Mouse (Mus musculus) liver, embryonic 12.5 days (tissue): ENCODE measurements around the gene Vmn1r213. TPM values are rescaled to one million over a fixed set of nuclear protein-coding genes. Genes with fewer than 3 reads are reported as not detected.

ENCODE experiments used
- ATAC-seq: fragments of 200-750 bp; cut with Nextera tagmentation; 2 replicates; pipeline ENCODE4 v1.8.0; 2017; ENCODE audit warnings: moderate number of reproducible peaks, mild to moderate bottlenecking, moderate library complexity
- H3K27ac ChIP-seq: fragments of 300-500 bp; sonication (generic); 2 replicates; pipeline ENCODE4 v1.5.1; 2016; ENCODE audit warnings: mild to moderate bottlenecking
- H3K27me3 ChIP-seq: fragments of 300-500 bp; sonication (generic); replicated peaks from 2 replicates; pipeline ENCODE4 v1.6.1; 2016; ENCODE audit warnings: mild to moderate bottlenecking, moderate library complexity
- H3K36me3 ChIP-seq: fragments of 300-500 bp; sonication (generic); 2 replicates; pipeline ENCODE4 v1.6.1; 2016; ENCODE audit warnings: mild to moderate bottlenecking, moderate library complexity
- H3K4me1 ChIP-seq: fragments of 300-500 bp; sonication (generic); 2 replicates; pipeline ENCODE4 v1.6.1; 2016
- H3K4me2 ChIP-seq: fragments of 300-500 bp; sonication (generic); 2 replicates; pipeline ENCODE4 v1.6.1; 2016; ENCODE audit warnings: mild to moderate bottlenecking, moderate library complexity
- H3K4me3 ChIP-seq: fragments of 300-500 bp; sonication (generic); 2 replicates; pipeline ENCODE4 v1.5.1; 2016; ENCODE audit warnings: mild to moderate bottlenecking, moderate library complexity
- H3K9ac ChIP-seq: fragments of 300-500 bp; sonication (generic); 2 replicates; pipeline ENCODE4 v1.6.1; 2016; ENCODE audit warnings: mild to moderate bottlenecking, moderate library complexity
- H3K9me3 ChIP-seq: fragments of 300-500 bp; sonication (generic); replicated peaks from 2 replicates; pipeline ENCODE4 v1.6.1; 2016; ENCODE audit warnings: mild to moderate bottlenecking, moderate library complexity
- WGBS: fragments of 180-500 bp; shearing (Covaris S2); methylation state at CpG from one replicate; pipeline ENCODE4 v1.1.7; 2016; ENCODE audit not compliant: insufficient replicate concordance; 5-methylcytosine and 5-hydroxymethylcytosine counted together
- polyA plus RNA-seq: library from polyadenylated mRNA; unstranded; fragments of >200 nt; fragmentation: Nextera tagmentation; extraction: Ambion mirVana; gene quantifications from 2 replicates; pipeline ENCODE4 v1.2.1, GENCODE M21; 2016

The Vmn1r213 gene
- polyA plus RNA-seq = not detected in 2 replicates

GRCm38 (mm10) chr13:23007356-23007755 lies at the start of gene Vmn1r213:
TSS of gene Vmn1r213 (plus strand) at chr13:23007656.
- Histone ChIP-seq H3K27me3 (no peaks in the 10 kb centered on the region), H3K27ac (no peak within 1 kb of the TSS), H3K9ac (no peak within 1 kb of the TSS), H3K4me1 (no peaks in the 10 kb centered on the region), H3K4me3 (no peak within 1 kb of the TSS), H3K4me2 (no peak within 1 kb of the TSS), H3K9me3 (no peaks in the 10 kb centered on the region), H3K36me3 (no peaks in the 10 kb centered on the region)
- 30% methylated on average over 1 of the region's 1 CpGs for WGBS
- ATAC-seq = no peak

- H3K27me3 ChIP-seq = no peaks in the 10 kb centered on the region
- ATAC-seq = no peak
- 70% methylated on average over 11 of the region's 11 CpGs for WGBS
- H3K27ac ChIP-seq = no peak overlapping the region
- no peaks in the 10 kb centered on the region for H3K36me3 ChIP-seq
- no peak overlapping the region for H3K4me2 ChIP-seq
- no peaks in the 10 kb centered on the region for H3K4me1 ChIP-seq
- no peak overlapping the region for H3K9ac ChIP-seq
- no peak overlapping the region for H3K4me3 ChIP-seq
- H3K9me3 ChIP-seq = peaks cover under 1% of the 10 kb centered on the region
These were observed 17.1 kb upstream of the Vmn1r213 start for GRCm38 (mm10) chr13:22990214-22990891.

GRCm38 (mm10) chr13:22992178-22992700 lies 15.2 kb upstream of the Vmn1r213 start:
- 24% methylated on average over 1 of the region's 1 CpGs for WGBS

GRCm38 (mm10) chr13:22992721-22993120 lies 14.7 kb upstream of the Vmn1r213 start:
- WGBS = 38% methylated on average over 2 of the region's 2 CpGs
- H3K4me2 ChIP-seq = no peak overlapping the region
- H3K27me3 ChIP-seq = no peaks in the 10 kb centered on the region
- H3K4me1 ChIP-seq = no peaks in the 10 kb centered on the region
- H3K9me3 ChIP-seq = peaks cover 12% of the 10 kb centered on the region
- no peak overlapping the region for H3K4me3 ChIP-seq
- ATAC-seq = no peak
- no peak overlapping the region for H3K27ac ChIP-seq
- no peak overlapping the region for H3K9ac ChIP-seq
- H3K36me3 ChIP-seq = no peaks in the 10 kb centered on the region

More at GRCm38 (mm10) chr13:22992178-22992700, 15.2 kb upstream of the Vmn1r213 start:
- no peak overlapping the region for H3K27ac ChIP-seq
- no peak for ATAC-seq
- no peaks in the 10 kb centered on the region for H3K4me1 ChIP-seq
- H3K9ac ChIP-seq = no peak overlapping the region
- H3K4me2 ChIP-seq = no peak overlapping the region
- peaks cover 12% of the 10 kb centered on the region for H3K9me3 ChIP-seq
- no peaks in the 10 kb centered on the region for H3K27me3 ChIP-seq
- no peak overlapping the region for H3K4me3 ChIP-seq
- H3K36me3 ChIP-seq = no peaks in the 10 kb centered on the region

- Histone ChIP-seq H3K9ac (no peak overlapping the region), H3K4me2 (no peak overlapping the region), H3K27me3 (no peaks in the 10 kb centered on the region), H3K27ac (no peak overlapping the region), H3K36me3 (no peaks in the 10 kb centered on the region), H3K4me3 (no peak overlapping the region), H3K4me1 (no peaks in the 10 kb centered on the region), H3K9me3 (no peaks in the 10 kb centered on the region)
- ATAC-seq = no peak
These were observed 10.7 kb downstream of the Vmn1r213 start for GRCm38 (mm10) chr13:23018158-23018557.

- no peaks in the 10 kb centered on the region for H3K36me3 ChIP-seq
- no peak overlapping the region for H3K27ac ChIP-seq
- no peak overlapping the region for H3K4me3 ChIP-seq
- H3K27me3 ChIP-seq = no peaks in the 10 kb centered on the region
- no peak overlapping the region for H3K4me2 ChIP-seq
- H3K4me1 ChIP-seq = no peaks in the 10 kb centered on the region
- ATAC-seq = no peak
- H3K9me3 ChIP-seq = no peaks in the 10 kb centered on the region
- no peak overlapping the region for H3K9ac ChIP-seq
These were observed 17.4 kb downstream of the Vmn1r213 start for GRCm38 (mm10) chr13:23024812-23025211.

- no peak within 1 kb of the TSS for H3K4me3 ChIP-seq
- no peak within 1 kb of the TSS for H3K4me2 ChIP-seq
- no peak within 1 kb of the TSS for H3K9ac ChIP-seq
- no peak within 1 kb of the TSS for H3K27ac ChIP-seq
- no peaks in the 10 kb centered on the region for H3K27me3 ChIP-seq
- no peaks in the 10 kb centered on the region for H3K9me3 ChIP-seq
- 72% methylated on average over 3 of the region's 3 CpGs for WGBS
- no peak for ATAC-seq
- no peaks in the 10 kb centered on the region for H3K36me3 ChIP-seq
- no peaks in the 10 kb centered on the region for H3K4me1 ChIP-seq
These were observed 22.7 kb downstream of the Vmn1r213 start, which contains the start of gene Vmn1r214 for GRCm38 (mm10) chr13:23030118-23030517. TSS of gene Vmn1r214 (plus strand) at chr13:23030418.

GRCm38 (mm10) chr13:23057778-23058177 lies 50.3 kb downstream of the Vmn1r213 start:
- Histone ChIP-seq H3K4me3 (no peak overlapping the region), H3K36me3 (no peaks in the 10 kb centered on the region), H3K4me2 (no peak overlapping the region), H3K27ac (no peak overlapping the region), H3K4me1 (no peaks in the 10 kb centered on the region), H3K9me3 (no peaks in the 10 kb centered on the region), H3K9ac (no peak overlapping the region), H3K27me3 (no peaks in the 10 kb centered on the region)
- ATAC-seq = no peak
- 23% methylated on average over 1 of the region's 1 CpGs for WGBS

Other genes with a start within 250 kb of the Vmn1r213 start
- gene Vmn1r208, start 230.3 kb upstream of the Vmn1r213 start, polyA plus RNA-seq = not detected in 2 replicates
- not detected in 2 replicates for gene Vmn1r209, start 198.0 kb upstream of the Vmn1r213 start, polyA plus RNA-seq
- not detected in 2 replicates for gene Vmn1r210, start 176.3 kb upstream of the Vmn1r213 start, polyA plus RNA-seq
- not detected in 2 replicates for gene Vmn1r211, start 150.1 kb upstream of the Vmn1r213 start, polyA plus RNA-seq
- not detected in 2 replicates for gene Vmn1r212, start 123.5 kb upstream of the Vmn1r213 start, polyA plus RNA-seq
- gene Vmn1r214, start 22.8 kb downstream of the Vmn1r213 start, polyA plus RNA-seq = not detected in 2 replicates
- not detected in 2 replicates for gene Vmn1r215, start 60.4 kb downstream of the Vmn1r213 start, polyA plus RNA-seq
- not detected in 2 replicates for gene Vmn1r217, start 110.6 kb downstream of the Vmn1r213 start, polyA plus RNA-seq
- gene Vmn1r218, start 125.5 kb downstream of the Vmn1r213 start, polyA plus RNA-seq = not detected in 2 replicates
- not detected in 2 replicates for gene Vmn1r219, start 151.7 kb downstream of the Vmn1r213 start, polyA plus RNA-seq
- gene Vmn1r220, start 180.3 kb downstream of the Vmn1r213 start, polyA plus RNA-seq = not detected in 2 replicates
- not detected in 2 replicates for gene Vmn1r221, start 206.5 kb downstream of the Vmn1r213 start, polyA plus RNA-seq
- not detected in 2 replicates for gene Vmn1r222, start 228.3 kb downstream of the Vmn1r213 start, polyA plus RNA-seq
- gene Vmn1r223, start 239.5 kb downstream of the Vmn1r213 start, polyA plus RNA-seq = not detected in 2 replicates